Mouse (Mus musculus) erythroblast, embryonic 14.5 days (primary cell): ENCODE measurements around the gene Cog3. TPM values are rescaled to one million over a fixed set of nuclear protein-coding genes. Genes with fewer than 3 reads are reported as not detected.
"Not testable (repeated sequence)": the region's sequence is repeated elsewhere in the genome, so short reads cannot be mapped to it uniquely, and the experiment has no call there.

Experiments used
- H3K27me3 ChIP-seq: 2 replicates; pipeline ENCODE4 v1.6.1; 2012; ENCODE audit warnings: inconsistent platforms; ENCODE audit not compliant: control insufficient read depth
- H3K36me3 ChIP-seq: 2 replicates; pipeline ENCODE4 v1.6.1; 2012; ENCODE audit warnings: mild to moderate bottlenecking, inconsistent platforms; ENCODE audit not compliant: control insufficient read depth
- H3K4me1 ChIP-seq: 2 replicates; pipeline ENCODE4 v1.6.1; 2012; ENCODE audit warnings: inconsistent platforms; ENCODE audit not compliant: control insufficient read depth
- H3K4me3 ChIP-seq: replicated peaks from 2 replicates; pipeline ENCODE3; 2012; ENCODE audit warnings: moderate library complexity, mild to moderate bottlenecking, inconsistent platforms
- H3K9me3 ChIP-seq: 2 replicates; pipeline ENCODE4 v1.6.1; 2012; ENCODE audit warnings: low read length, inconsistent platforms, mixed read lengths; ENCODE audit not compliant: control insufficient read depth
- GATA1 ChIP-seq: IDR thresholded peaks from 2 replicates; pipeline ENCODE4 v1.6.1; 2012; ENCODE audit warnings: low read length, inconsistent platforms, mixed read lengths
- TAL1 ChIP-seq: IDR thresholded peaks from 3 replicates; pipeline ENCODE4 v1.6.1; 2012; ENCODE audit warnings: low read length, inconsistent platforms, mixed read lengths
- polyA plus RNA-seq: library from polyadenylated mRNA; stranded (reverse); fragments of >175 nt; gene quantifications from 2 replicates; pipeline ENCODE4 v1.2.3, GENCODE M21; 2012

Gene Cog3
- polyA plus RNA-seq, 1 experiment, result 0.23 TPM

DNA sequence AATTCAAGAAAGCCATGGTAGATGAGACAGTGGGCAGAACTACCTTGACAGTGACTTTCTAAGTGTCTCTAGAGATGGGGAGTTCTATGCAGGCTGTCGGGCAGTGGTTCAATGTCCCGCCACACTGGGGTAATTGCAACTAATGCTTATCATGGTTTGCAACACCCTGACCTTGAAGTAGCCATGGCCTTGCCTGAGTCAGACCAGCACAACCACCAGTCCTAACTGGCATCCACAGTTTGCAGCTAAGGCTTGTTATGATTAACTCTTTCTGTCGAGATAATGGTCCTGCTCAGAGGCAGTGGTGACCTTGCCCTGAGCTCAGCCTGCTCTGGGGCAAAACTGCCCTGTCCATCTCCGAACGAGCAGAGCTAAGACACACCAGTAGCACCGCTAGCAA, 35.0 kb upstream of the Cog3 start:
- Histone ChIP-seq H3K27me3 (0 out of 2 replicates have a peak, but pooled peaks cover 3% of the 10 kb centered on the region), H3K36me3 (no peaks in the 10 kb centered on the region), H3K9me3 (no peaks in the 10 kb centered on the region; the same call in 1 of the 2 replicates), H3K4me3 (no peak overlapping the region), H3K4me1 (peaks cover 22% of the 10 kb centered on the region)
- TF ChIP-seq TAL1, result no peak
- TF ChIP-seq GATA1, result no peak

DNA sequence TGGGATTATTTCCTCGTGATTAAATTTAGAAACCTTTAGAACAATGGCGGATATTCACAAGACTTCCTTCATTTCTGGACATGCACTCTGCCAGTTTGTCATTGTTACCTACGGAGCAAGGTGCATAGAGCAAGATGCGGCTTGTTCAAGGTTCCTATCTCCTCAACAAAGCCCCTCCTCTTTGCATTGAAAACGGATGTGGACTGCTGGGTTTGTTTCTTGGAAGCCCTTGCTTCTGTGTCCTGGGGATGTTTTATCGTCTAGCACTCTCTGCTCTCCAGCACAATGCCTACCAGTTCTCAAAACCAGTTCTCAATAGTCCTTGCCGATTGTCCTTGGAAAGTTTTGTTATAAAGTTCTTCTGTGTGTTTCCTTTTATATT, 33.5 kb upstream of the Cog3 start:
- peak overlapping the region; percentile 75 for H3K4me3 ChIP-seq

DNA sequence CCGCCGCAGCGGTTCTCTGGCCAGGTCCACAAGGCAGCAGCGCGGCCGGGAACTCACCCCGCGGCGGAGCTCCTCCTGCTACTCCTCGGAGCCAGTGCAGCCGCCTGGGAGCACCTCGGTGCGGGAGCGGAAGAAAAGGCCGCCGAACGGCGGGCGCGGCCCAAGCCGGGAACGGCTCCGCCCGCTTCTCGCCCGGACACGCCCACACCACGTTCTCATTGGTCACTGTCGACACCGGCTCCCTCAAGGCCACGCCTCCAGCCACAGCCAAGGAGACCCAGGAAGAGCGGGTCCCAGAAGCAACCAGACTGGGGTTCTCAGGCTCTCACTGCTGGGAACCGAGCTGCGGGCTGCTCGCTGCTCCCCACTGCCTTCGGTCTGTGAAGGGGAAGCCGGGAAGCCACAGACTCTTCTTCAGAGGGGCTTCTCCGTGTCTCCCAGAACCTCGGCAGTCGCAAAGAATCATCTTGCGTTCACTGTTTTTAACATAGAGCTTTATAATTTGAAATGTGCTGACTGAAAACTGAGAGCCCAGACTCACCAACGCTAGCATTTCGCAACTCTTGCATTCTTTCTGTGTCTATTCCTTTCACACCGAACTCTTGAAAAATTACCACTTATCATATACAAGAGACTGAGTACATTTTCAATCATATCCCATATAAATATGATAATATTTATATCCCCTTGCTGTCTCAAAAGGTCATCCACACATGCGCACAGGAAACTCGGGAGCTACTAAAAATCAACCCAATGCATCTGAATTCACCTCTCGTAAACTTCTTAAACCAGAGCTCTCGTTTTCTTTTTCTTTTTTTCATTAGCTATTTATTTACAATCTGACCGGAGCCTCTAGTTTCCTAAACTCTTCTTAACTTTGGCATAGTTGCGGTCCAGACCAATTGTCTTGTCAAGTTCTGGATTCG, 32.8 kb upstream of the Cog3 start, which contains the start of gene Slc25a30:
Gene Slc25a30, minus strand, starts transcription at position 170 of the 926 bp plus-strand sequence.
- 0 out of 2 replicates have a peak, but pooled peaks cover 3% of the 10 kb centered on the region for H3K27me3 ChIP-seq
- peak within 1 kb of the TSS; percentile 75 for H3K4me3 ChIP-seq
- no peaks in the 10 kb centered on the region; the same call in 1 of the 2 replicates for H3K9me3 ChIP-seq
- no peaks in the 10 kb centered on the region for H3K36me3 ChIP-seq
- peaks cover 22% of the 10 kb centered on the region for H3K4me1 ChIP-seq
- TF ChIP-seq TAL1 (no peak), GATA1 (no peak)

More for the DNA sequence above, 33.5 kb upstream of the Cog3 start:
- Histone ChIP-seq H3K27me3 (0 out of 2 replicates have a peak, but pooled peaks cover 3% of the 10 kb centered on the region), H3K9me3 (no peaks in the 10 kb centered on the region; the same call in 1 of the 2 replicates), H3K36me3 (no peaks in the 10 kb centered on the region), H3K4me1 (peaks cover 22% of the 10 kb centered on the region)
- TF ChIP-seq TAL1 (no peak), GATA1 (no peak)

DNA sequence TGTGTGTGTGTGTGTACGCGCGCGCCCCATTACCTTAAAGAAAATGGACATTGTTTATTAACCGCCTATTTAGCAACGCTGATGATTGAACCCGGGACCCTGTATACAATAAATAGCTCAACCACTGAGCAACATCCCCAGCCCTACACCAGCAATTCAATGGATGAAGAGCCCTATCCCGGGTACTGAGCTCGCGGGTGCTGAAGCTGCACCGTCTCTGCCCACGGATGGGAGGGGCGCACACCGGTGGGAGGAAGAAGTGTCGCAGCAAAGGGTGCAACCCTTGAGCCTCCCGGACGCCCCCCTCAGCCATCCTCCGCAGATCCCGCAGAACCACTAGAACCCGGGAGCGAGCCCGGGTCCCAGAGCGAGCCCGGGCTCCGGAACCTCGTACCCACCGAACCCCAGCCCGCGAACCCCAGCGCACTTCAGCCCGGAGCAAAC, 32.1 kb upstream of the Cog3 start:
- Histone ChIP-seq H3K36me3 (peaks cover 2% of the 10 kb centered on the region), H3K9me3 (no peaks in the 10 kb centered on the region; the same call in 1 of the 2 replicates), H3K27me3 (0 out of 2 replicates have a peak, but pooled peaks cover 3% of the 10 kb centered on the region), H3K4me1 (peaks cover 22% of the 10 kb centered on the region), H3K4me3 (peak overlapping the region; percentile 75)
- TF ChIP-seq GATA1 (no peak), TAL1 (no peak)

DNA sequence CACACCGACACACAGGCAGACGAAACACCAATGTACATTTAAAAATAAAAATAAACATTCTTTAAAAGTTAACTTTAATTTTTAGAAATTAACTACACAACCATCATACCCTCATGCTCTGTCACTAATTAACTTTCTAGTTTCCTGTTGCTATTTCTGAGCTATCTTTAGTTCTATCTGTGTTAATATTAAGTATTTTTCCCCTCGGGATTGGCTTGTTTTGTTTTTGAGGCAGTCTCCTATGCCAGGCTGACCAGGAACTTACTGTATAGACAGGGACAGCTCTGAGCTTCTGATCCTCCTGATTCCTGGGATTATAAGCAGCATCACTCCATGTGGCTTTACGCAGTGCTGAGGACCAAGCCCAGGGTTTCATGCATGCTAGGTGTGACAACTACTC, 25.6 kb upstream of the Cog3 start:
- Histone ChIP-seq H3K36me3 (peaks cover 20% of the 10 kb centered on the region), H3K27me3 (no peaks in the 10 kb centered on the region), H3K4me3 (no peak overlapping the region), H3K9me3 (no peaks in the 10 kb centered on the region), H3K4me1 (peaks cover 12% of the 10 kb centered on the region)
- no peak for TF ChIP-seq TAL1
- TF ChIP-seq GATA1, result no peak

DNA sequence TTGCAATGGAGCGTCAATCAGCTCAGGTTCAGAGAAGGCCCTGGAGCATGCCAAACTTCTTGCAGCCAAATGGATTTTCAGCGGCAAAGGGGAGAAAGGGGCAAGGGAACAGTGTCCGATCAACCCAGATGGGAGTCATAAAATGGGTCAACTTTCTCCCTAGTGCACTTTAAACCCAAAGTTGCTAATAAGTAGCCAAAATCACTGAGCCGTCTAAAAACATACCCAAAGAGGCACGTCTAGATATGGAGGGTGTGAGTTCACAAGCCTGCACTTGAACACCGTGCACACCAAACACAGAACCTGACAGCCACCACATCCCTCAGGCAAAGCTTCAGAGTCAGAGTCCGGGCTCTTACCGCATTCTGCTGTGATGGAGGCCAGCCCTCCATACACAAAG, 22.3 kb upstream of the Cog3 start:
- Histone ChIP-seq H3K36me3 (peaks cover 44% of the 10 kb centered on the region), H3K27me3 (no peaks in the 10 kb centered on the region), H3K4me1 (peaks cover 27% of the 10 kb centered on the region), H3K4me3 (no peak overlapping the region), H3K9me3 (no peaks in the 10 kb centered on the region)
- TF ChIP-seq TAL1 (no peak), GATA1 (no peak)

DNA sequence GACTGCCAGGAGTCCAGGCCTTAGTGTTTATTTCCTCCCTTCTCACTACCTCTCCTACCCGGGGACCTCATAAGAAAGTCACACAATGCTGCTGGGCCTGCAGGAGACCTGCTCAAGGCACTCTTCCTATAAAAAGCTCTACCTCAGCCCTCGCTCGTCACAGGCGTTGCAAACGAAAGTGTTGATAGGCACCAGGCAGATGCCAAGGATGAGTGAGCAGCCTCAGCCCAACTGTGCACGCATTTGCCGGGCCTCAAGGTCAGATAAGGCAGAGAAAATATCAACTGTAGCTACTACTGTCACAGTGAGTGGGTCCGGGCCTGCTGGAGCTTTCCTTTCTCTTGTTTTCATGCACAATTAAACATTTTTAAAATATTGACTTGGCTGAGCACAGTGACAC, 19.1 kb upstream of the Cog3 start:
- Histone ChIP-seq H3K4me1 (peaks cover 25% of the 10 kb centered on the region), H3K36me3 (peaks cover 62% of the 10 kb centered on the region), H3K27me3 (no peaks in the 10 kb centered on the region), H3K9me3 (no peaks in the 10 kb centered on the region), H3K4me3 (no peak overlapping the region)
- TF ChIP-seq TAL1 (no peak), GATA1 (no peak)

DNA sequence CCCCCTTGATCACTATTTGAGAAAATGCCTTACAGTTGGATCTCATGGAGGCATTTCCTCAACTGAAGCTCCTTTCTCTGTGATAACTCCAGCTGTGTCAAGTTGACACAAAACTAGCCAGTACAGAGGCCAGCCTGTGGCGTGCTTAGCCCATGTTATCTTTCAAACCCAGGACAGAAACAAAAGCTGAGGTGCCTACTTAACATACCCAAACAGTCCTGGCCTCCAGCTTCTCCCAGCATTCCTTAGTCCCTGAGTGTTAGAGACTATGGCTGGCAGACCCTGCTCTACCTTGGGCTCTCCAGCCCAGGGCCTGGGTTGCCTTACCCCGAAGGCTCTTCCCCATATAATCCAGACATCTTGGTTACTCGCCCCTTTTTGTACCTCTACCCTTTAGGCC, 18.1 kb upstream of the Cog3 start:
- not testable (repeated sequence) for H3K4me3 ChIP-seq, H3K27me3 ChIP-seq, H3K9me3 ChIP-seq
- Histone ChIP-seq H3K36me3 (peaks cover 72% of the 10 kb centered on the region), H3K4me1 (peaks cover 19% of the 10 kb centered on the region)

DNA sequence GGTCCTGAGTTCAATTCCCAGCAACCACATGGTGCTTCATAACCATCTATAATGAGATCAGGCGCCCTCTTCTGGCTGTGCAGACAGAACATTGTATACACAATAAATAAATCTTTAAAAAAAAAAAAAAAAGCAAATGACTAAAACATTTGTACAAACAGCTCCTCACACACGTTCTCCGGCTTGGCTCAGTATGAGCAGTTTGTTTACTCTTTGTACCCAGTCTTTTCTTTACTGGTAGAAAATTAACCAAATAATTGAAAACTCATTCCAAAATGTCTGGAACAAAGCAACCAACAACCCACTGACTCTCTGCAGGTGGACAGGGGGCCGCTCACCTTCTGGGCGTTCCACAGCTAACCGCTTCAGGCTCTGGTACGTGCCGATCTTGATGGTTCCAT, 16.8 kb upstream of the Cog3 start:
- TF ChIP-seq TAL1 (no peak), GATA1 (no peak)
- Histone ChIP-seq H3K36me3 (peaks cover 81% of the 10 kb centered on the region), H3K9me3 (no peaks in the 10 kb centered on the region), H3K4me1 (peaks cover 15% of the 10 kb centered on the region), H3K27me3 (no peaks in the 10 kb centered on the region), H3K4me3 (no peak overlapping the region)
